Mouse (Mus musculus): ENCODE data around the gene Suds3. TPM values are rescaled to one million over a fixed set of nuclear protein-coding genes. Genes with fewer than 3 reads are reported as not detected.

Gene Suds3
- polyA plus RNA-seq, 1 experiment from 2014 or later = 99.1 TPM

- Histone ChIP-seq H3K4me1 (peaks cover 11% of the 10 kb centered on the region), H3K27ac (replicated peaks) (peak overlapping the region; percentile 46; the same call in 1 of the 2 replicates), H3K4me2 (replicated peaks) (peak overlapping the region; percentile 36), H3K27me3 (no peaks in the 10 kb centered on the region), H3K9ac (replicated peaks) (no peak overlapping the region), H3K36me3 (no peaks in the 10 kb centered on the region), H3K4me3 (peak overlapping the region; percentile 15; the same call in 1 of the 2 replicates), H3K9me3 (no peaks in the 10 kb centered on the region)
- ATAC-seq (replicated peaks) = no peak
- WGBS = 30% methylated on average over 19 of the region's 19 CpGs
These were observed 47.0 kb downstream of the Suds3 start for GRCm38 (mm10) chr5:117068808-117069497.

- H3K4me3 ChIP-seq = no peak overlapping the region
- no peaks in the 10 kb centered on the region for H3K9me3 ChIP-seq
- peaks cover 11% of the 10 kb centered on the region for H3K4me1 ChIP-seq
- H3K27ac ChIP-seq (replicated peaks) = no peak overlapping the region
- WGBS = 83% methylated on average over 13 of the region's 13 CpGs
- H3K27me3 ChIP-seq = no peaks in the 10 kb centered on the region
- no peak for ATAC-seq (replicated peaks)
- no peak overlapping the region for H3K4me2 ChIP-seq (replicated peaks)
- H3K9ac ChIP-seq (replicated peaks) = no peak overlapping the region
- no peaks in the 10 kb centered on the region for H3K36me3 ChIP-seq
These were observed 47.7 kb downstream of the Suds3 start for GRCm38 (mm10) chr5:117068181-117068580.

- H3K27me3 ChIP-seq = no peaks in the 10 kb centered on the region
- WGBS = 40% methylated on average over 2 of the region's 2 CpGs
- H3K9me3 ChIP-seq = no peaks in the 10 kb centered on the region
- H3K36me3 ChIP-seq = no peaks in the 10 kb centered on the region
- H3K4me1 ChIP-seq = no peaks in the 10 kb centered on the region
- H3K27ac ChIP-seq (replicated peaks) = no peak overlapping the region
- ATAC-seq (replicated peaks) = no peak
- H3K9ac ChIP-seq (replicated peaks) = no peak overlapping the region
- no peak overlapping the region for H3K4me3 ChIP-seq
- no peak overlapping the region for H3K4me2 ChIP-seq (replicated peaks)
These were observed 54.7 kb downstream of the Suds3 start for GRCm38 (mm10) chr5:117061251-117061650.

- H3K36me3 ChIP-seq = no peaks in the 10 kb centered on the region
- no peak overlapping the region for H3K9ac ChIP-seq (replicated peaks)
- ATAC-seq (replicated peaks) = no peak
- WGBS = 78% methylated on average over 18 of the region's 18 CpGs
- H3K27me3 ChIP-seq = no peaks in the 10 kb centered on the region
- H3K4me2 ChIP-seq (replicated peaks) = no peak overlapping the region
- H3K4me3 ChIP-seq = no peak overlapping the region
- H3K4me1 ChIP-seq = no peaks in the 10 kb centered on the region
- no peak overlapping the region for H3K27ac ChIP-seq (replicated peaks)
- no peaks in the 10 kb centered on the region for H3K9me3 ChIP-seq
These were observed 55.3 kb downstream of the Suds3 start for GRCm38 (mm10) chr5:117060484-117061130.

GRCm38 (mm10) chr5:117049940-117050339 is 66.0 kb downstream of the Suds3 start:
- Histone ChIP-seq H3K4me1 (no peaks in the 10 kb centered on the region), H3K27ac (replicated peaks) (no peak overlapping the region), H3K4me3 (no peak overlapping the region), H3K9ac (replicated peaks) (no peak overlapping the region), H3K9me3 (no peaks in the 10 kb centered on the region), H3K27me3 (no peaks in the 10 kb centered on the region), H3K4me2 (replicated peaks) (no peak overlapping the region), H3K36me3 (no peaks in the 10 kb centered on the region)
- WGBS = 90% methylated on average over 7 of the region's 7 CpGs
- no peak for ATAC-seq (replicated peaks)

- no peak for ATAC-seq (replicated peaks)
- Histone ChIP-seq H3K4me3 (no peak overlapping the region), H3K9me3 (no peaks in the 10 kb centered on the region), H3K9ac (replicated peaks) (no peak overlapping the region), H3K36me3 (no peaks in the 10 kb centered on the region), H3K4me2 (replicated peaks) (no peak overlapping the region), H3K27me3 (no peaks in the 10 kb centered on the region), H3K4me1 (no peaks in the 10 kb centered on the region), H3K27ac (replicated peaks) (no peak overlapping the region)
- WGBS = 69% methylated on average over 10 of the region's 10 CpGs
These were observed 70.8 kb downstream of the Suds3 start for GRCm38 (mm10) chr5:117045101-117045500.

- no peaks in the 10 kb centered on the region for H3K4me1 ChIP-seq
- H3K4me3 ChIP-seq = no peak overlapping the region
- H3K4me2 ChIP-seq (replicated peaks) = no peak overlapping the region
- no peaks in the 10 kb centered on the region for H3K36me3 ChIP-seq
- no peaks in the 10 kb centered on the region for H3K27me3 ChIP-seq
- no peak overlapping the region for H3K27ac ChIP-seq (replicated peaks)
- no peak overlapping the region for H3K9ac ChIP-seq (replicated peaks)
- 69% methylated on average over 11 of the region's 11 CpGs for WGBS
- H3K9me3 ChIP-seq = no peaks in the 10 kb centered on the region
- no peak for ATAC-seq (replicated peaks)
These were observed 73.3 kb downstream of the Suds3 start for GRCm38 (mm10) chr5:117042661-117043060.

Other genes with a start within 250 kb of the Suds3 start
- 45.3 and 51.7 TPM in 2 replicates for gene Taok3, start 4.0 kb upstream of the Suds3 start, polyA plus RNA-seq (2015; fragmentation: Nextera tagmentation; extraction: Ambion mirVana)
- 1,178 and 1,180 TPM in 2 replicates for gene Pebp1, start 171.5 kb upstream of the Suds3 start, polyA plus RNA-seq (2015; fragmentation: Nextera tagmentation; extraction: Ambion mirVana)
- gene Vsig10, start 203.0 kb upstream of the Suds3 start, polyA plus RNA-seq (2015; fragmentation: Nextera tagmentation; extraction: Ambion mirVana) = 1.4 and 1.7 TPM in 2 replicates
- 196 and 213 TPM in 2 replicates for gene Wsb2, start 241.2 kb upstream of the Suds3 start, polyA plus RNA-seq (2015; fragmentation: Nextera tagmentation; extraction: Ambion mirVana)

Measured in forebrain, embryonic 15.5 days (tissue).